Mouse (Mus musculus) midbrain, postnatal 0 days (tissue): ENCODE data around the gene Lrrc8e. TPM values are rescaled to one million over a fixed set of nuclear protein-coding genes. Genes with fewer than 3 reads are reported as not detected.

Experiments
- ATAC-seq: fragments of 200-750 bp; cut with Nextera tagmentation; 2 replicates; pipeline ENCODE4 v1.8.0; 2017; ENCODE audit warnings: moderate number of reproducible peaks, mild to moderate bottlenecking, moderate TSS enrichment, moderate library complexity; ENCODE audit not compliant: low FRiP score
- DNase-seq: peaks from one replicate; pipeline ENCODE4 v3.0.0-alpha.2; 2015; ENCODE audit warnings: low spot score
- H3K27ac ChIP-seq: fragments of 300-500 bp; sonication (generic); 2 replicates; pipeline ENCODE4 v1.5.1; 2014; ENCODE audit warnings: low read depth, mild to moderate bottlenecking, low read length, mixed read lengths
- H3K27me3 ChIP-seq: fragments of 300-500 bp; sonication (generic); 2 replicates; pipeline ENCODE4 v1.6.1; 2014; ENCODE audit warnings: low read length, control low read depth, mixed read lengths; ENCODE audit not compliant: insufficient read depth
- H3K36me3 ChIP-seq: fragments of 300-500 bp; sonication (generic); 2 replicates; pipeline ENCODE4 v1.6.1; 2014; ENCODE audit warnings: low read length, control low read depth, mixed read lengths; ENCODE audit not compliant: insufficient read depth
- H3K4me1 ChIP-seq: fragments of 300-500 bp; sonication (generic); 2 replicates; pipeline ENCODE4 v1.6.1; 2014; ENCODE audit warnings: mild to moderate bottlenecking, control low read depth, antibody characterized with exemption, low read length, mixed read lengths; ENCODE audit not compliant: insufficient read depth
- H3K4me2 ChIP-seq: fragments of 300-500 bp; sonication (generic); 2 replicates; pipeline ENCODE4 v1.6.1; 2014; ENCODE audit warnings: low read depth, mild to moderate bottlenecking, low read length, mixed read lengths; ENCODE audit not compliant: poor library complexity, severe bottlenecking
- H3K4me3 ChIP-seq: fragments of 300-500 bp; sonication (generic); 2 replicates; pipeline ENCODE4 v1.5.1; 2014; ENCODE audit warnings: low read depth, mild to moderate bottlenecking, low read length, moderate library complexity
- H3K9ac ChIP-seq: fragments of 300-500 bp; sonication (generic); replicated peaks from 2 replicates; pipeline ENCODE4 v1.6.1; 2014; ENCODE audit warnings: mild to moderate bottlenecking, low read length, moderate library complexity, mixed read lengths; ENCODE audit not compliant: poor library complexity, severe bottlenecking
- H3K9me3 ChIP-seq: fragments of 300-500 bp; sonication (generic); 2 replicates; pipeline ENCODE4 v1.6.1; 2016; ENCODE audit warnings: low read length, control low read depth
- CTCF ChIP-seq: IDR thresholded peaks from 2 replicates; pipeline ENCODE4 v1.5.1; 2016; ENCODE audit warnings: antibody characterized with exemption, mild to moderate bottlenecking
- WGBS: fragments of 180-500 bp; shearing (Covaris S2); extraction: QIAGEN DNeasy Blood & Tissue Kit; methylation state at CpG from one replicate; pipeline ENCODE4 v1.1.7; 2014; 5-methylcytosine and 5-hydroxymethylcytosine counted together
- polyA plus RNA-seq: library from polyadenylated mRNA; unstranded; fragments of >200 nt; fragmentation: Nextera tagmentation; extraction: Ambion mirVana; gene quantifications from 2 replicates; pipeline ENCODE4 v1.2.1, GENCODE M21; 2015
- total RNA-seq: library from RNA; depleted of rRNA; stranded (reverse); fragments of >200 nt; gene quantifications from 2 replicates; pipeline ENCODE4 v1.2.3, GENCODE M21; 2014

The Lrrc8e gene
- total and polyA plus RNA-seq, 2 experiments from 2014 or later = 0.12 TPM; not detected in 1

DNA sequence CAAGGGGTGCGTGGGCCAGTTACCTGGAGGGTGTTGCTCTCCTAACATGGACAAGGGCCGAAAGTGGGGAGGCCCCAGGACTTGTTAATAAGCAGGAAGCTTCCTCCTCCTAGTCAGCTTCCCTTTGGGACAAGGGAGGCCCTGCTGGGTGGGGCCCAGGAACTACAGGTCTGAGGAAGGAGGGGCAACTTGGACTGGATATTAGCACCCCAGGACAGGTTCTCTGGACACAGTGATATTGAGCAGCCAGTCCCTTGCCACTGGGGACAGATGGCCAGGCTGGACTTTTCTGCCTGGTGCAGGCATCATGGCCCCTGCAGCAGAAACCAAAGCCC is 19.6 kb upstream of the Lrrc8e start:
- H3K4me1 ChIP-seq = no peaks in the 10 kb centered on the region
- no peaks in the 10 kb centered on the region for H3K27me3 ChIP-seq
- DNase-seq (no peak), ATAC-seq (no peak)
- no peak overlapping the region for H3K4me2 ChIP-seq
- no peak overlapping the region for H3K4me3 ChIP-seq
- no peak for TF ChIP-seq CTCF
- whole genome bisulfite sequencing = 57% methylated on average over 2 of the region's 2 CpGs
- peaks cover 52% of the 10 kb centered on the region for H3K36me3 ChIP-seq
- no peak overlapping the region for H3K27ac ChIP-seq
- H3K9me3 ChIP-seq = no peaks in the 10 kb centered on the region
- H3K9ac ChIP-seq = no peak overlapping the region

DNA sequence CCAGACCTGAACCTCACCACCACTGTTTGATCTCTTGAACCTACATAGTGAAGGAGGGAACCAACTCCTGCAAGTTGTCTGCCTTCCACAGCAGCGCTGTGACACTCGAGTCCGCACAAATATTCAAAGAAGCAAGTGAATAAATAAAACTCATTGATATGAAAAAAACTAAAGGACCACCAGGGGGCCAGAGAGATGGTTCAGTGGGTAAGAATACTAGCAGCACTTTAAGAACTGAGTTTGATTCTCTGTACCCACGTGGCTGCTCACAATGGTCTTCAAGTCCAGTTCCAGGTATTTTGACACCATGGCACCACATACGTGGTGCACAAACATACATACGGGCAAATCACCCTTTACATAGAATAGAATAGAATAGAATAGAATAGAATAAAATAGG is 15.5 kb upstream of the Lrrc8e start:
- peak; percentile 53 for TF ChIP-seq CTCF
- H3K4me3 ChIP-seq = no peak overlapping the region
- WGBS = 67% methylated on average over 6 of the region's 6 CpGs
- H3K27me3 ChIP-seq = no peaks in the 10 kb centered on the region
- peaks cover 16% of the 10 kb centered on the region; the same call in 1 of the 2 replicates for H3K4me1 ChIP-seq
- peaks cover 15% of the 10 kb centered on the region for H3K36me3 ChIP-seq
- H3K27ac ChIP-seq = no peak overlapping the region
- no peak overlapping the region for H3K4me2 ChIP-seq
- ATAC-seq = no peak
- no peak for DNase-seq
- no peaks in the 10 kb centered on the region for H3K9me3 ChIP-seq
- H3K9ac ChIP-seq = no peak overlapping the region

DNA sequence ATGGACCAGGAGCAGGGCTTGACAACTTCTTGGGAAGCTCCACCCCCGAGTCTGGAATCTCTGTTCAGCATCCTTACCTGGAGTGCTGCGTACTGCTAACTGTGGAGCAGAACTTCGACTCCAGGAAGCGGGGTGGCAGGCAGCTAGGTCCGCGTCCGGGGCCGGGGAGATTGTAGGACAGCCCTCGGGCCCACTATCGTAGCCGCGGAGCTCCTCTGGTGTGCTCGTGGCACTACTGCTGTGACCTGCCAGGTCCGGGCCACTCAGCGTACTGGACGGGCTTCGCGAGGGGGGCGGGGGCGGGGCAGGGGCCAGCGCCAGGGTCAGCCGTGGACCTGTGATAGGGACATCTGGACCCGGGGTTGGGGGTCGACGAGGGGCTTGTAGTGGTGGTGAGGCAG is 13.8 kb upstream of the Lrrc8e start:
- Histone ChIP-seq H3K4me3 (peak overlapping the region; percentile 47), H3K27me3 (no peaks in the 10 kb centered on the region), H3K4me1 (peaks cover 16% of the 10 kb centered on the region; the same call in 1 of the 2 replicates), H3K9me3 (no peaks in the 10 kb centered on the region), H3K27ac (peak overlapping the region; percentile 63), H3K4me2 (peak overlapping the region; percentile 97), H3K9ac (peak overlapping the region; percentile 64), H3K36me3 (peaks cover 7% of the 10 kb centered on the region)
- DNase-seq = no peak
- no peak for ATAC-seq
- no peak for TF ChIP-seq CTCF
- WGBS = 3% methylated on average over 25 of the region's 25 CpGs

DNA sequence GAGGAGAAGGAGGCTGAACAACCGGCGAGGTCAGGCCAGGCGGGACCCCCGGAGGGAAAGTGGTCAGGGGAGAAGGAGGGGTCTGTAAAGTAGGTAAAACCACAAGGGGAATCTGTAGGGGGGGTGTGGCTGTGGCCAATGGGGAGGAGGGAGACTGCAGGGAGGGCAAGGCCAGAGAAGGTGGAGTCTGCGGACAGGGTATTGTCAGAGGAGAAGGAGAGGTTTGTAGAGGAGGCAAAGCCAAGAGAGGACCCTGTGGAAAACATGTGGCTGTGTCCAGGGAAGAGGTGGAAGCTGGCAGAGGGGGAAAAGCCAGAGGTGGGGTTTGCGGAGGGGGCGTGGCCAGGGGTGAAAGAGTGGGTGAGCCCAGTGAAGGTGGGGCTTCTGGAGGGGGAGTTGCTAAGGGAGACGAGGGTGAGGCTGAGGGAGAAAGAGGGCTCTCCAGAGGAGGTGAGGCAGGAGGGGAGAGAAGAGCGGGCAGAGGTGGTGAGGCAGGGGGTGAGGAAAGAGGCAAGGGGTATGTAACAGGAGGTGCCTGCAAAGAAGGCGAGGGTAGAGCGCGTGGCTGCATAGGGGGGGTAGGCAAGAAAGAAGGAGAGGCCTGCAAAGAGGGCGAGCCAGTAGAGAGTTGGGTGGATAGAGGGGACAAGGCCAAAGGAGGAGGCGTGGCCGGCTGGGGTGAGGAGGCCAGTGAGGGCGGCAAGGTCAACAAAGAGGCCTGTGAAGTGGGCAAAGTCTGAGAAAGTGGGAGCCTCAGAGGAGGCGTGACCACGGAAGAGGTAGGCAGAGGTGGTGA is 13.2 kb upstream of the Lrrc8e start:
- H3K9ac ChIP-seq = peak overlapping the region; percentile 64
- peaks cover 16% of the 10 kb centered on the region; the same call in 1 of the 2 replicates for H3K4me1 ChIP-seq
- TF ChIP-seq CTCF = no peak
- ATAC-seq (no peak), DNase-seq (no peak)
- 8% methylated on average over 18 of the region's 18 CpGs for WGBS
- no peaks in the 10 kb centered on the region for H3K27me3 ChIP-seq
- H3K27ac ChIP-seq = peak overlapping the region; percentile 63
- peak overlapping the region; percentile 47 for H3K4me3 ChIP-seq
- H3K4me2 ChIP-seq = peak overlapping the region; percentile 97
- peaks cover 7% of the 10 kb centered on the region; the same call in 1 of the 2 replicates for H3K36me3 ChIP-seq
- no peaks in the 10 kb centered on the region for H3K9me3 ChIP-seq

DNA sequence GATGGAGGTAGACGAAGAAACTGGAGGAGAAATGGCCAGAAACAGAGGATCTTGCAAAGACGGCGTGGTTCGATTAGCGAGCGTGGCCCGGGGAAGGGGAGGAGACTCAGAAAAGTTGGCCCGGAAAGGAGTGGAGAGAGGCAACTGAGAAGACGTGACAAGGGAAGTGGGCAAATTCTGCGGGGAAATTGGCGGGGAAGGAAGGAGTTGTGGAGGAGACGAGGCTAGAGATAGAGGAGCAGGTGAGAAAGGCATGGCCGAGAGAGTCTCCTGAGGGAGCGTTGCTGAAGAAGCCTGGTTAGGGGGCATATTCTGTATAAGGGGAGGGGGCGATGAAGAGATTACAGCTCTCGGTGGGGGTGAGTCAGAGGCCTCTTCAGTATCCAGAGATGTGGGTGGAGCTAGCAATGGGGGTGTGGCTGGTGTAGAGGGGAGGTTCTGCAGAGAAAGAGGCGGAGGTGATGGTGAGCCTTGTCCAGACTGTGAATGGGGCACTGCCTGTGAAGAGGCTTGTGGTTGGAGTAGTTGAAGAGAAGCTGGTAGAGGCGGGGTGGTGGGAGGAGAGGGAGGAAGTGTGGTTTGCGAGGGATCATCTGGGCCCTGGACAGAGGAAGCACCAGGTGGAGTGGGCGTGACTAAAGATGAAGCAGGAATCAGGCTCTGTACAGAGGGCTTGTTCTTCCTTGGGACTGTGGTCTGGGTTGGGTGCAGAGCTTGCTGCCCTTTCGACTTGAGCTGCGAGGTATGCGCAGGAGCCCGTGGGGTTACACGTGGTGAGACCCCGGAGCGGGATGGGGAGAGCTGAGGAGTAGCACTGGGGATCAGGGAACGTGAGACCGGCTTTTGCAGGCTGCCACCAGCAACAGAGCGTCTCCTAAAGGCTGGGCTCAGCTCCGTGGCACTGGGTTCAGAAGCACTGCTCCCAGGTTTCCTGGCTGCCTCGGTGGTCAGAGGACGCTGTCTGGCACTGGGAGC is 12.3 kb upstream of the Lrrc8e start:
- 18% methylated on average over 32 of the region's 33 CpGs for WGBS
- Histone ChIP-seq H3K27ac (peak overlapping the region; percentile 63), H3K4me2 (peak overlapping the region; percentile 97), H3K27me3 (no peaks in the 10 kb centered on the region), H3K4me3 (peak overlapping the region; percentile 47), H3K36me3 (peaks cover 7% of the 10 kb centered on the region; the same call in 1 of the 2 replicates), H3K4me1 (peaks cover 16% of the 10 kb centered on the region; the same call in 1 of the 2 replicates), H3K9ac (peak overlapping the region; percentile 64), H3K9me3 (no peaks in the 10 kb centered on the region)
- ATAC-seq = no peak
- DNase-seq = no peak
- no peak for TF ChIP-seq CTCF
